Mouse (Mus musculus) lung, postnatal 0 days (tissue): ENCODE results near the gene Serpina3i.

Source experiments
- CTCF ChIP-seq: IDR thresholded peaks from 2 replicates; pipeline ENCODE4 v1.5.1; 2016; ENCODE audit warnings: antibody characterized with exemption, mild to moderate bottlenecking
- EP300 ChIP-seq: IDR thresholded peaks from 2 replicates; pipeline ENCODE4 v1.6.1; 2016; ENCODE audit warnings: antibody characterized with exemption, mild to moderate bottlenecking, control low read depth

DNA sequence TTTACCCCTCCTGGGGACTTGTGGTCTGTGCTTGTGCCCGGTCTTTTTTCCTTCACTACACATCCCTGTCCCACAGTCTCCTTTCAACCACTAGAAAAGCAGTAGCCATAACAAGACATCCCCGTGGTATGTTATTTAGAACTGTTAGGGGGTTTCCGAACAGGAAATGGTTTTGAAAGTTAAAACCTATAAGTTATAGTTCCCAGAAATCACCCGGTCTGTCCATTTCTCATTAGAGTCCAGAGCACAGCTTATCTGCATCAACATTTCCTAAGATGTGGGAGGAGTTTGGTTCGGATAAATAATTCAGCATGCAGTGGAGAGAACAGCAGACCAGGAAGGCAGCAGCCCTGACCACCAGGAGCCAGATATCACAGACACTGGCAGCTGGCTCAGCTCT, 27.0 kb upstream of the Serpina3i start, which contains the start of gene Serpina3g:
- no peak for TF ChIP-seq CTCF
- 0 out of 2 replicates have a peak, but pooled peaks have one; percentile 12 for TF ChIP-seq EP300
